Mouse (Mus musculus) spleen, adult 2 months (tissue): ENCODE data around the gene Hdgfl3.

Experiments used
- CTCF ChIP-seq: fragments of 200-500 bp; IDR thresholded peaks from 2 replicates; pipeline ENCODE4 v1.5.1; 2011; ENCODE audit warnings: mild to moderate bottlenecking, inconsistent platforms; ENCODE audit not compliant: insufficient read depth, insufficient read length, insufficient replicate concordance; ENCODE audit errors: extremely low read depth
- POLR2A ChIP-seq: fragments of 200-500 bp; IDR thresholded peaks from 2 replicates; pipeline ENCODE4 v1.6.1; 2011; ENCODE audit warnings: low read depth, low read length, inconsistent platforms

DNA sequence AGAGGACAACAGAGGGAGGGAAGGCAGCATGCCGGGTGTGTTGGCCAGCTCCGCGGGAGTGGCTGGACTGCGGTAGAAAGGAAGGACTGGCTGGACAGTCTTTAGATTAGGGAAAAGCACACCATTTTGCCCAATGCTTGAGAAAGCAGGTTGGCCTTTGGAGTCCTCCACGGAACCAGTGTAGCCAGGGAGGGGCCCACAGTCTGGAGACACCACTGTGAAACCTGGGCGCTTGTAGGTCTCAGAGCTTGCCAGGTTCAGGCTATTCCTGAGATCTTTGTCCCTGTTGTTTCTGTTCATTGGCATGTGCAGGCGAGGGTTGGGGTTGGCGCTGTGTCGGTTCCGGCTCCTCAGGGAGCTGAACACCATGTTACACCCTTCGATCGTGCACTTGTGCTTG lies 39.7 kb upstream of the Hdgfl3 start:
- TF ChIP-seq CTCF, result no peak
- TF ChIP-seq POLR2A, result no peak
